Mouse (Mus musculus): Measurements from ENCODE around the gene Sirt5.

- TF ChIP-seq POLR2A (IDR thresholded peaks at IDR 0.05; ENCODE audit: borderline replicate concordance, low read depth, low read length) (no peak), CTCF (IDR thresholded peaks at IDR 0.05; ENCODE audit: low read depth, low read length) (no peak)
Observed at GRCm38 (mm10) chr13:43356346-43357125, 8.8 kb upstream of the Sirt5 start.

All from bone marrow macrophage, adult 2 months (primary cell).